Mouse (Mus musculus) heart, embryonic 14.5 days (tissue): ENCODE measurements at regions not wholly inside any gene's neighbourhood (a gene's known extent, or its start where the extent isn't known, plus 50 kb on each side); places are given as distances from the start of the nearest gene placed in this dataset.

Experiments
- ATAC-seq: fragments of 200-750 bp; cut with Nextera tagmentation; 2 replicates; pipeline ENCODE4 v1.8.0; 2017; ENCODE audit warnings: low read depth, moderate TSS enrichment; ENCODE audit not compliant: insufficient number of reproducible peaks, insufficient read depth, low FRiP score
- H3K27ac ChIP-seq, 2 experiments: fragments of 200-500 bp in 1 of 2; fragments of 300-500 bp in 1 of 2; sonication (generic) in 1 of 2; replicated peaks in 1 of 2; 2 replicates each; pipeline ENCODE4 v1.5.1; 2012 to 2014; ENCODE audit warnings: low read depth in 2 of 2, low read length in 2 of 2, control low read depth in 1 of 2, mild to moderate bottlenecking in 1 of 2, mixed read lengths in 1 of 2; ENCODE audit not compliant: control insufficient read depth in 1 of 2, insufficient read depth in 1 of 2
- H3K27me3 ChIP-seq: fragments of 300-500 bp; sonication (generic); 2 replicates; pipeline ENCODE4 v1.6.1; 2014; ENCODE audit warnings: mild to moderate bottlenecking, low read length, control low read depth; ENCODE audit not compliant: control insufficient read depth, insufficient read depth
- H3K36me3 ChIP-seq: fragments of 300-500 bp; sonication (generic); 2 replicates; pipeline ENCODE4 v1.6.1; 2014; ENCODE audit warnings: mild to moderate bottlenecking, control low read depth, low read length, mixed read lengths; ENCODE audit not compliant: control insufficient read depth, insufficient read depth
- H3K4me1 ChIP-seq, 2 experiments: fragments of 200-500 bp in 1 of 2; fragments of 300-500 bp in 1 of 2; sonication (generic) in 1 of 2; 2 replicates each; pipeline ENCODE4 v1.6.1; 2012 to 2014; ENCODE audit warnings: low read length in 2 of 2, control low read depth in 1 of 2, mixed read lengths in 1 of 2; ENCODE audit not compliant: control insufficient read depth in 2 of 2, insufficient read depth in 2 of 2
- H3K4me2 ChIP-seq: fragments of 300-500 bp; sonication (generic); 2 replicates; pipeline ENCODE4 v1.6.1; 2014; ENCODE audit warnings: mild to moderate bottlenecking, low read length
- H3K4me3 ChIP-seq, 2 experiments: fragments of 200-500 bp in 1 of 2; fragments of 300-500 bp in 1 of 2; sonication (generic) in 1 of 2; 2 replicates each; pipeline ENCODE4 v1.5.1; 2012 to 2014; ENCODE audit warnings: low read length in 2 of 2, mild to moderate bottlenecking in 2 of 2, control low read depth in 1 of 2, low read depth in 1 of 2, moderate library complexity in 1 of 2; ENCODE audit not compliant: control insufficient read depth in 1 of 2, insufficient read depth in 1 of 2
- H3K9ac ChIP-seq: fragments of 300-500 bp; sonication (generic); 2 replicates; pipeline ENCODE4 v1.6.1; 2014; ENCODE audit warnings: mild to moderate bottlenecking, low read length
- H3K9me3 ChIP-seq: fragments of 300-500 bp; sonication (generic); 2 replicates; pipeline ENCODE4 v1.6.1; 2016; ENCODE audit warnings: low read length, control low read depth; ENCODE audit not compliant: control insufficient read depth
- WGBS: fragments of 180-500 bp; shearing (Covaris S2); extraction: QIAGEN DNeasy Blood & Tissue Kit; methylation state at CpG from one replicate; pipeline ENCODE4 v1.1.7; 2014; 5-methylcytosine and 5-hydroxymethylcytosine counted together

GRCm38 (mm10) chr3:102676946-102677534 is 57.3 kb upstream of the Tspan2 start:
- no peak overlapping the region for H3K9ac ChIP-seq
- no peaks in the 10 kb centered on the region for H3K36me3 ChIP-seq
- H3K27ac ChIP-seq, result no peak overlapping the region
- no peak for ATAC-seq
- H3K27me3 ChIP-seq, result peaks cover 3% of the 10 kb centered on the region; the same call in 1 of the 2 replicates
- 80% methylated on average over 7 of the region's 7 CpGs for WGBS
- no peak overlapping the region for H3K4me3 ChIP-seq
- H3K9me3 ChIP-seq, result no peaks in the 10 kb centered on the region
- H3K4me1 ChIP-seq, result no peaks in the 10 kb centered on the region
- H3K4me2 ChIP-seq, result no peak overlapping the region

- H3K9ac ChIP-seq, result no peak overlapping the region
- peaks cover under 1% of the 10 kb centered on the region; the same call in 1 of the 2 replicates for H3K27me3 ChIP-seq
- H3K4me3 ChIP-seq, result no peak overlapping the region
- no peaks in the 10 kb centered on the region for H3K4me1 ChIP-seq
- 89% methylated on average over 1 of the region's 1 CpGs for WGBS
- no peak overlapping the region for H3K27ac ChIP-seq
- H3K4me2 ChIP-seq, result no peak overlapping the region
- no peaks in the 10 kb centered on the region for H3K36me3 ChIP-seq
- no peaks in the 10 kb centered on the region for H3K9me3 ChIP-seq
- no peak for ATAC-seq
These were observed 55.8 kb upstream of the Tspan2 start for GRCm38 (mm10) chr3:102678516-102678915.

GRCm38 (mm10) chr3:102682424-102682823 is 51.9 kb upstream of the Tspan2 start:
- 42% methylated on average over 8 of the region's 8 CpGs for WGBS
- no peak for ATAC-seq
- H3K9ac ChIP-seq, result no peak overlapping the region

GRCm38 (mm10) chr3:102683541-102683940 is 50.8 kb upstream of the Tspan2 start:
- Histone ChIP-seq H3K27me3 (no peaks in the 10 kb centered on the region), H3K9me3 (no peaks in the 10 kb centered on the region), H3K9ac (no peak overlapping the region), H3K4me1 (no peaks in the 10 kb centered on the region), H3K27ac (no peak overlapping the region), H3K4me2 (no peak overlapping the region), H3K36me3 (no peaks in the 10 kb centered on the region), H3K4me3 (no peak overlapping the region)
- WGBS, result 54% methylated on average over 10 of the region's 10 CpGs
- no peak for ATAC-seq

More at GRCm38 (mm10) chr3:102682424-102682823, 51.9 kb upstream of the Tspan2 start:
- H3K4me2 ChIP-seq, result no peak overlapping the region
- H3K27ac ChIP-seq, result no peak overlapping the region
- no peaks in the 10 kb centered on the region for H3K9me3 ChIP-seq
- no peak overlapping the region for H3K4me3 ChIP-seq
- H3K4me1 ChIP-seq, result no peaks in the 10 kb centered on the region
- H3K27me3 ChIP-seq, result no peaks in the 10 kb centered on the region
- H3K36me3 ChIP-seq, result no peaks in the 10 kb centered on the region
